Mouse (Mus musculus): ENCODE results near the gene Bora. TPM values are rescaled to one million over a fixed set of nuclear protein-coding genes. Genes with fewer than 3 reads are reported as not detected.

Bora gene
- polyA plus RNA-seq, 1 experiment from 2014 or later, result 66.0 TPM

DNA sequence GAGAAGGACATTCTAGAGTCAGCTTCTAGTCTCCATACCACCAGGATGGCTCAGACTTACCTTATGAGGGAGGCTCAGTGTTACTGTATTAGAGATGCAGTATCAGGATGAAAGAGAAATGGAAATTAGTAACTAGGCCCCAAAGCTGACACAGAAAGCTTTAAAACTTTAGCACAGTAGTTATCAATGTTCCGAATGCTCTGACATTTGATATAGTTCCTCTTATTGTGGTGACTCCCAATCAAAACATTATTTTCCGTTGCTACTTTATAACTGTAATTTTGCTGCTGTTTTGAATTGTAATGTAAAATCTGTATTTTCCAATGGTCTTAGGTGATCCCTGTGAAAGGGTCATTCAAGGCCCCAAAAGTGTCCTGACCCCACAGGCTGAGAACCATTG is 60.6 kb downstream of the Bora start:
- H3K9me3 ChIP-seq (ENCODE audit: low read length), result no peaks in the 10 kb centered on the region
- no peak overlapping the region for H3K4me2 ChIP-seq (replicated peaks; ENCODE audit: low read depth, low read length)
- H3K27me3 ChIP-seq (ENCODE audit: insufficient read depth, low read length), result no peaks in the 10 kb centered on the region
- H3K9ac ChIP-seq (replicated peaks; ENCODE audit: low read length), result no peak overlapping the region
- H3K4me1 ChIP-seq (ENCODE audit: insufficient read depth, low read length), result no peaks in the 10 kb centered on the region
- H3K27ac ChIP-seq (ENCODE audit: low read length), result no peak overlapping the region
- no peak for ATAC-seq (ENCODE audit: low FRiP score, low TSS enrichment)
- WGBS, result 85% methylated on average over 2 of the region's 2 CpGs
- peaks cover 45% of the 10 kb centered on the region for H3K36me3 ChIP-seq (ENCODE audit: insufficient read depth, low read length)
- H3K4me3 ChIP-seq (ENCODE audit: low read length), result no peak overlapping the region

DNA sequence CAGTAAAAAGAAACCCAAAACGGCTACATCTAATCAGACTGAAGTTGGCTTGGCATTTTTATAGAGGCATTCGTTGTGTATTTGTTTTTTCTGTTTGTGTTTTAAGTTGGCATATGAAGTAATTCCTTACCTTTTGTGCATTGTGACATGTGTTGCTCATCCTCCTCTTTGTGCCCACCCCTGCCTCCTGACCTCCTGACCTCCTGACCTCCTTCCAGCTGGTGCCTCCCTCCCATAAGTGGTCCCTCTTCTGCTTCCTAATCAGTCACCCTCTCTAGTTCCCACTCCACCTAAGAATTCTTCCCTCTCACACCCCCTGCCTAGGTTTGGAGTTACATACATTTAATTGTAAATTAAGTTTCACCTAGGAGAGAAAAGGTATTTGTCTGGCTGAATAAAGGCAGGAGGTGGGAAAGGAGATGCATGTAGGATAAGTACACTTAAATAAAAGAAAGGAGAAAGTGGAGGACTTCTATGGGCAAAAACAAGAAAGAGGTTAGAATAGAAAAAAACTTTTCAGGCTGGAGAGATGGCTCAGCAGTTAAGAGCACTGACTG is 61.7 kb downstream of the Bora start:
- Histone ChIP-seq H3K36me3 (ENCODE audit: insufficient read depth, low read length) (peaks cover 48% of the 10 kb centered on the region), H3K27ac (ENCODE audit: low read length) (no peak overlapping the region), H3K27me3 (ENCODE audit: insufficient read depth, low read length) (no peaks in the 10 kb centered on the region), H3K4me3 (ENCODE audit: low read length) (no peak overlapping the region), H3K9ac (replicated peaks; ENCODE audit: low read length) (no peak overlapping the region), H3K9me3 (ENCODE audit: low read length) (no peaks in the 10 kb centered on the region), H3K4me1 (ENCODE audit: insufficient read depth, low read length) (no peaks in the 10 kb centered on the region), H3K4me2 (replicated peaks; ENCODE audit: low read depth, low read length) (no peak overlapping the region)
- WGBS, result 74% methylated on average over 2 of the region's 2 CpGs
- no peak for ATAC-seq (ENCODE audit: low FRiP score, low TSS enrichment)

DNA sequence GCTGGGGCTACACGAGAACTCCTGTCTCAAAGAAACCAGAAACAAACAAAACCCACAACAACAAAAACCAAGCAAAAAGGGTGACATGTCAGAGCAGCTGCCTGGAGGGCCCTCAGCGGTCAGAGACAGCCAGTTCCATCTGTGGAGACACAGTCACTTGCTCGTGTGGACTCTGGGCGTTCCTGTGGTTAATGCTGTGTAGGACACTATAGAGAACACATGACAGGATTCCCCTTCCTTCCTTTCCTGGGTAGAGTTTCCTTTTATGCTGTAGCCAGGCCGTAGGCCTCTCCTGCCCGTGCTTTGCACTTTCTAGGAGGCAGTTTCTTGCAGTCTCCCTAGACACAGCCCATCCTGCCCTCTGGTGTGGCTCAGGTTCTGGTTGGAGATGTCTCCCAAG is 62.7 kb downstream of the Bora start:
- no peaks in the 10 kb centered on the region for H3K27me3 ChIP-seq (ENCODE audit: insufficient read depth, low read length)
- no peak overlapping the region for H3K4me2 ChIP-seq (replicated peaks; ENCODE audit: low read depth, low read length)
- no peaks in the 10 kb centered on the region for H3K9me3 ChIP-seq (ENCODE audit: low read length)
- no peak overlapping the region for H3K4me3 ChIP-seq (ENCODE audit: low read length)
- H3K4me1 ChIP-seq (ENCODE audit: insufficient read depth, low read length), result no peaks in the 10 kb centered on the region
- no peak overlapping the region for H3K9ac ChIP-seq (replicated peaks; ENCODE audit: low read length)
- H3K36me3 ChIP-seq (ENCODE audit: insufficient read depth, low read length), result peaks cover 42% of the 10 kb centered on the region
- no peak; the same call in 1 of the 2 replicates for ATAC-seq (ENCODE audit: low FRiP score, low TSS enrichment)
- H3K27ac ChIP-seq (ENCODE audit: low read length), result no peak overlapping the region
- WGBS, result 81% methylated on average over 6 of the region's 6 CpGs

DNA sequence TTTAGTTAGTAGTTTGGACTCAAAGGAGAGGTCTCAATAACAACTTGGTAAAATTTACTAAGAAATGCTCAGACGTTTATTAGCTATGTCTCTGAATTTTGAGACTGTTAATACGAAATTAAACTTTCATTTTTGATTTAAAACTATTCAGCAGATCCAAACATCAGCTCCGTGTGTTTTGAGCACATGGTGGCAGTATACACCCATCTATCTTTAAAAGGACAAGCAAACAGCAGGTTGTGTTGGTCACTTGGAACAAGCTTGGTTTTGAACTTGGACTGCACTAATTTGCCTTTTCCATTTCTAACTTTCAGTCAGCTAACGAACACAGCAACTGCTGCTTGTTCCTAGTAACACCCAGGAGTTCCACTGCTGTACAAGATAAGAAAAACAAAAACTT is 71.6 kb downstream of the Bora start:
- Histone ChIP-seq H3K4me2 (replicated peaks; ENCODE audit: low read depth, low read length) (no peak overlapping the region), H3K4me1 (ENCODE audit: insufficient read depth, low read length) (no peaks in the 10 kb centered on the region), H3K27ac (ENCODE audit: low read length) (no peak overlapping the region), H3K9ac (replicated peaks; ENCODE audit: low read length) (no peak overlapping the region), H3K27me3 (ENCODE audit: insufficient read depth, low read length) (no peaks in the 10 kb centered on the region), H3K36me3 (ENCODE audit: insufficient read depth, low read length) (peaks cover 17% of the 10 kb centered on the region), H3K9me3 (ENCODE audit: low read length) (no peaks in the 10 kb centered on the region), H3K4me3 (ENCODE audit: low read length) (no peak overlapping the region)
- ATAC-seq (ENCODE audit: low FRiP score, low TSS enrichment), result no peak
- 77% methylated on average over 4 of the region's 4 CpGs for WGBS

DNA sequence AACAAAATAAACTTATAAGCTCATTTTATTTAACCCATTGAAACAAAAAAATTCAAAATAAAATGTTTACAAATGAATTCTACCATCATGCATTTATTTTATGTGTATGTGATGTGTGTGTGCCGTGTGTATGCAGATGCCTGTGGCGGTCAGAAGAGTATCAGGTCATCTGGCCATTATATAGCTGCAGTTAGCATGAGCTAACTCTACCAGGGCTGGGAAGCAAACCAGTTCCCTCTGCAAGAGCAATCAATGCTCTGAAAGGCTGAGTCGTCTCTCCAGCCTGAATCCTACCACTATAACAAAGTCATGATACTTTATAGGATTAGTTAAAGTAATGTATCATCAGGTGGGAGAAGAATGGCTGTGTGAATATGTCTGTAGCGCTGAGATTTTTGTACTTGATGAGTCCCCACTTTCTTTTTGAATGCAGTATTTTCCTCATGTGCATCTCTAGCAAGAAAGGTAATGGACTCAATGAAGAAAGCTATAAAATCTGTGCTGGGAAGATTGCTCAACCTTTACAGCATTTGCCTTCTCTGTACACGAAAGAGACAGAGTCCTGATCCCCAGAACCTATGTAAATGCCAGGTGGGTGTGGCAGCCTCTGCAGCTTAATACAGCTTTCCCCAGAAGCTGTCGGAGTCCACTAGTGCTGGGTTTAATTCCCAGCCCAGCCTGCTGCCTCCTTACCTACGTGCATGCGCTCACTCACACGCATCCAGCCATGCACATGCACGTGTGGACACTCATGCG is 75.7 kb downstream of the Bora start:
- peaks cover 5% of the 10 kb centered on the region for H3K36me3 ChIP-seq (ENCODE audit: insufficient read depth, low read length)
- H3K9me3 ChIP-seq (ENCODE audit: low read length), result no peaks in the 10 kb centered on the region
- H3K27ac ChIP-seq (ENCODE audit: low read length), result no peak overlapping the region
- no peak overlapping the region for H3K4me2 ChIP-seq (replicated peaks; ENCODE audit: low read depth, low read length)
- no peak overlapping the region for H3K9ac ChIP-seq (replicated peaks; ENCODE audit: low read length)
- no peak overlapping the region for H3K4me3 ChIP-seq (ENCODE audit: low read length)
- 88% methylated on average over 11 of the region's 11 CpGs for WGBS
- no peaks in the 10 kb centered on the region for H3K4me1 ChIP-seq (ENCODE audit: insufficient read depth, low read length)
- ATAC-seq (ENCODE audit: low FRiP score, low TSS enrichment), result no peak
- no peaks in the 10 kb centered on the region for H3K27me3 ChIP-seq (ENCODE audit: insufficient read depth, low read length)

DNA sequence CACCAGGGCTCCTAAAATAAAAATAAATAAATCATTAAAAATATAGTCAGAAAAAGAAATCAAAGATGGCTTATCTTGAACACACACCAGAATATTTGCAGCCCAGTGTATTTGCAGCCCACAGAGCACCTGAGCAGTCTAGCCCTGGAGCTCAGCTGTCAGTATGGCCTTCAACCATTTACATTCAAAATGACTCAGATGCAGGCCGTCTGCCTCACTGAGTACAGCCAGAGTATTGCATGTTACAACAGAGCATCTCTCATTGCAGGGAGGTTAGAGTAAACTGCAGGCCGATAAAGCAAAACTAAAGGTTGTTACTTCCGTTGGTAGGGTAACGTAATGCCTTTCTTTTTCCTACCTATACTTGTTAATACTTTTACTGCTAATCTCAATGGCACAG is 78.1 kb downstream of the Bora start:
- Histone ChIP-seq H3K9ac (replicated peaks; ENCODE audit: low read length) (no peak overlapping the region), H3K36me3 (ENCODE audit: insufficient read depth, low read length) (no peaks in the 10 kb centered on the region), H3K4me3 (ENCODE audit: low read length) (no peak overlapping the region), H3K9me3 (ENCODE audit: low read length) (no peaks in the 10 kb centered on the region), H3K4me1 (ENCODE audit: insufficient read depth, low read length) (no peaks in the 10 kb centered on the region), H3K27me3 (ENCODE audit: insufficient read depth, low read length) (no peaks in the 10 kb centered on the region), H3K4me2 (replicated peaks; ENCODE audit: low read depth, low read length) (no peak overlapping the region), H3K27ac (ENCODE audit: low read length) (no peak overlapping the region)
- ATAC-seq (ENCODE audit: low FRiP score, low TSS enrichment), result no peak
- 87% methylated on average over 4 of the region's 4 CpGs for WGBS

Other genes starting within 250 kb of the Bora start
- gene Rpl36a-ps1, start 51.9 kb upstream of the Bora start, polyA plus RNA-seq (2015; fragmentation: Nextera tagmentation; extraction: Ambion mirVana), result 0.82 and 2.1 TPM in 2 replicates
- gene Mzt1, start 88 bp upstream of the Bora start, polyA plus RNA-seq (2015; fragmentation: Nextera tagmentation; extraction: Ambion mirVana), result 64.9 and 73.1 TPM in 2 replicates
- 18.4 and 20.3 TPM in 2 replicates for gene Pibf1, start 53.2 kb downstream of the Bora start, polyA plus RNA-seq (2015; fragmentation: Nextera tagmentation; extraction: Ambion mirVana)
- gene Dis3, start 53.5 kb downstream of the Bora start, polyA plus RNA-seq (2015; fragmentation: Nextera tagmentation; extraction: Ambion mirVana), result 28.4 and 31.1 TPM in 2 replicates